Mouse (Mus musculus) intestine, embryonic 16.5 days (tissue): ENCODE measurements around the gene Rit1. TPM values are rescaled to one million over a fixed set of nuclear protein-coding genes. Genes with fewer than 3 reads are reported as not detected.
A peak's percentile ranks its signal among the peaks of the same experiment; 100 is the strongest.

Experiments used
- ATAC-seq: fragments of 200-750 bp; cut with Nextera tagmentation; 2 replicates; pipeline ENCODE4 v1.8.0; 2017; ENCODE audit warnings: moderate TSS enrichment, moderate library complexity
- H3K27ac ChIP-seq: fragments of 300-500 bp; sonication (generic); 2 replicates; pipeline ENCODE4 v1.5.1; 2014; ENCODE audit warnings: mild to moderate bottlenecking, low read length
- H3K27me3 ChIP-seq: fragments of 300-500 bp; sonication (generic); replicated peaks from 2 replicates; pipeline ENCODE4 v1.6.1; 2014; ENCODE audit warnings: low read length, control low read depth, mixed read lengths; ENCODE audit not compliant: control insufficient read depth, insufficient read depth
- H3K36me3 ChIP-seq: fragments of 300-500 bp; sonication (generic); 2 replicates; pipeline ENCODE4 v1.6.1; 2014; ENCODE audit warnings: low read length, control low read depth; ENCODE audit not compliant: control insufficient read depth, insufficient read depth
- H3K4me1 ChIP-seq: fragments of 300-500 bp; sonication (generic); 2 replicates; pipeline ENCODE4 v1.6.1; 2014; ENCODE audit warnings: low read length, control low read depth, mixed read lengths; ENCODE audit not compliant: control insufficient read depth, insufficient read depth
- H3K4me2 ChIP-seq: fragments of 300-500 bp; sonication (generic); 2 replicates; pipeline ENCODE4 v1.6.1; 2014; ENCODE audit warnings: low read depth, low read length, control low read depth
- H3K4me3 ChIP-seq: fragments of 300-500 bp; sonication (generic); 2 replicates; pipeline ENCODE4 v1.5.1; 2014; ENCODE audit warnings: mild to moderate bottlenecking, low read length
- H3K9ac ChIP-seq: fragments of 300-500 bp; sonication (generic); 2 replicates; pipeline ENCODE4 v1.6.1; 2014; ENCODE audit warnings: low read depth, low read length
- H3K9me3 ChIP-seq: fragments of 300-500 bp; sonication (generic); 2 replicates; pipeline ENCODE4 v1.6.1; 2016; ENCODE audit warnings: low read length, control low read depth; ENCODE audit not compliant: control insufficient read depth
- WGBS: fragments of 180-500 bp; shearing (Covaris S2); extraction: QIAGEN DNeasy Blood & Tissue Kit; methylation state at CpG from one replicate; pipeline ENCODE4 v1.1.7; 2014; 5-methylcytosine and 5-hydroxymethylcytosine counted together
- polyA plus RNA-seq: library from polyadenylated mRNA; unstranded; fragments of >200 nt; fragmentation: Nextera tagmentation; extraction: Ambion mirVana; gene quantifications from 2 replicates; pipeline ENCODE4 v1.2.1, GENCODE M21; 2015

Rit1 gene
- polyA plus RNA-seq, 1 experiment from 2014 or later: 50.3 TPM

DNA sequence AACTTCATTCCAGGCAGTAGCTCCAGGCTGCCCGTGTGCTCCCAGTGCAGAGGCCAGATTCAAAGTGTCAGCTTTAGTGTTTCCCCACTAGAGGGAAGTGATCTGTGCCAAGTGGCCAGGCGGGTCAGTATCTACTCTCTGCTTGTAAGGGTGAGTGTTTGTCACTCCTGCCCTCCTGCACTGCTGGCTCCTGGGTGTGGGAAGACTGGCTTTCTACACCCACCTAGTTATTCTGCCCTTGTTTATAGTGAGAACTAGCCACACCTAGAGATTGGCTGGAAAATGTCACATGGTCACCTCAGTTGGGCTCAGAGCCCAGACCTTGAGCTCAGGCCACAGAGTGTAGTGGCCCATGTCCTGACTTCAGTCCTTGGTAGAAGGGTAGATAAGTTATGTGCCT, 2.5 kb downstream of the Rit1 start:
- Histone ChIP-seq H3K27ac (peak overlapping the region; percentile 19), H3K4me3 (no peak overlapping the region)
- ATAC-seq: peak; percentile 27

DNA sequence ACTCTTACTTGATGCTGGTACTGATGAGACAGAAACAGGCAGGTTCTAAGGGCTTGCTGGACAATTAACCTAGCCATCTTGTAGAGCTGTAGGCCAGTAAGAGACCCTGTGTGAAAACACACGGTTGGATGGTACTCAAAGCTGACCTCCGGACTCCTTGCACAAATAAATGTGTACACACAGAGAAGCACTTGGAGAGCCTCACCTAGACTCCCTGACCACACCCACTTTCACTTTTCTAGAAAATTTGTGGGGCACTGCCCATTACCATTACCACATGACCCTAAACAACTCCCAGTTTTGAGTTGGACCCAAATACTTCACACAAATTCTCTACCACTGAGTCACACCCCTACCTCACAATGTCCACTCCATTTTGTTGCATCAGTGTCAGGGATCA, 19.9 kb downstream of the Rit1 start:
- H3K4me3 ChIP-seq: no peak overlapping the region
- no peaks in the 10 kb centered on the region for H3K9me3 ChIP-seq
- no peaks in the 10 kb centered on the region for H3K4me1 ChIP-seq
- H3K4me2 ChIP-seq: no peak overlapping the region
- H3K27ac ChIP-seq: no peak overlapping the region
- no peaks in the 10 kb centered on the region for H3K27me3 ChIP-seq
- no peak overlapping the region for H3K9ac ChIP-seq
- H3K36me3 ChIP-seq: 0 out of 2 replicates have a peak, but pooled peaks cover 2% of the 10 kb centered on the region
- WGBS: 67% methylated on average over 2 of the region's 2 CpGs
- ATAC-seq: peak; percentile 46; the same call in 1 of the 2 replicates

More for the DNA sequence above, 2.5 kb downstream of the Rit1 start:
- Histone ChIP-seq H3K4me1 (peaks cover 14% of the 10 kb centered on the region), H3K36me3 (peaks cover 16% of the 10 kb centered on the region), H3K4me2 (no peak overlapping the region), H3K9me3 (no peaks in the 10 kb centered on the region), H3K9ac (no peak overlapping the region), H3K27me3 (no peaks in the 10 kb centered on the region)
- 72% methylated on average over 2 of the region's 2 CpGs for WGBS

DNA sequence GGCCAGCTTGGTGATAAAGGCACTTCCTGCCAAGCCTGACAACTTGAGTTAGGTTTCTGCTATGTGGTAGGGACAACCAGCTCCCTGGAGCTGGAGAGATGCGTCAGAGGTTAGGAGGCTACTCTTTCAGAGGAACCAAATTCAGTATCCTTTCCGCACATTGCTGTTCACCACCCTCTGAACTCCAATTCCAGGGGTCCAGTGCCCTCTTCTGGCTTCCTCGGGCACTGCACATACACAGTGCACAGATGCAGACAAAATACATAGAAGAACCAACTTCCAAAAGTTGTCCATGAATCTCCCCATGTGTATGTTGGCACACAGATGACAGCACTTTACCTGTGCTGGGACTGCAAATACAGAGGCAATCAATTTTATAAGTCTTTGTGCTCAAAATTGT, 22.0 kb downstream of the Rit1 start:
- Histone ChIP-seq H3K4me2 (no peak overlapping the region), H3K27ac (no peak overlapping the region), H3K9ac (no peak overlapping the region), H3K4me1 (no peaks in the 10 kb centered on the region), H3K9me3 (no peaks in the 10 kb centered on the region), H3K4me3 (no peak overlapping the region), H3K27me3 (no peaks in the 10 kb centered on the region), H3K36me3 (no peaks in the 10 kb centered on the region)
- 53% methylated on average over 3 of the region's 3 CpGs for WGBS
- no peak for ATAC-seq

DNA sequence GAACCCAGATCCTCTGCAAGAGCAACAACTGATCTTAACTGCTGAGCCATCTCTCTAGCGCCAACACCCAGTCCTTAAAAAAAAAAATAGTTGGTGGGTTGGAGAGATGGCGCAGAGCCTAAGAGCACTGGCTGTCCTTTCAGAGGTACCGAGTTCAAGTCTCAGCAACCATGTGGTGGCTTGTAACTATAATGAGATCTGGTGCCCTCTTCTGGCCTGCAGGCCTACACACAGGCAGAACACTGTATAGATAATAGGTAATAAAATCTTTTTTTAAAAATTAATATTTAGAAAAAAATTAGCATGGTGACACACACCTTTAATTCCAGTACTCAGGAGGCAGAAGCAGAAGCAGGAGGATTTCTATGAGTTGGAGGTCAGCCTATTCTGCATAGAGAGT, 23.5 kb downstream of the Rit1 start:
- H3K27ac ChIP-seq: no peak overlapping the region
- no peak for ATAC-seq
- H3K4me1 ChIP-seq: no peaks in the 10 kb centered on the region
- WGBS: 97% methylated on average over 3 of the region's 3 CpGs
- H3K27me3 ChIP-seq: no peaks in the 10 kb centered on the region
- no peaks in the 10 kb centered on the region for H3K9me3 ChIP-seq
- H3K4me2 ChIP-seq: no peak overlapping the region
- no peak overlapping the region for H3K9ac ChIP-seq
- no peak overlapping the region for H3K4me3 ChIP-seq
- H3K36me3 ChIP-seq: 0 out of 2 replicates have a peak, but pooled peaks cover under 1% of the 10 kb centered on the region

DNA sequence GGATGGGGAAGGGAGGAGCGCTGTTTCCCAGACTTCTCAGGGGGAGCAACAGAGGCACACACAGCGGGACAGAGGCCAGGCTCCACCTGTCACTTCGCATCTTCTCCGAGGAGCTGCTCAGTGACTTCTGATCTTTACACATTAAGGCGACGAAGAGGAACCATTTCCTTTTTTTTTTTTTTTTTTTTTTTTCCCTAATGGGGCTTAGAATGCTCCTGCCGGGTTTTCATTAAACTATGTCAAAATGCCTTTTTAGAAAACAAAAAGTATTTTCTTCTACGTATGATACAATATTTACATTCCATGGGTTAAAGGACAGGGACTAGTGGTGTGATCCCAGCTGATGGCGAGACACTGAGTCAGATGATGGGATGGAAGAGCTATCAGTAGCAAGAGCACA, 28.9 kb downstream of the Rit1 start:
- H3K27ac ChIP-seq: no peak overlapping the region
- ATAC-seq: no peak
- WGBS: 87% methylated on average over 9 of the region's 9 CpGs

DNA sequence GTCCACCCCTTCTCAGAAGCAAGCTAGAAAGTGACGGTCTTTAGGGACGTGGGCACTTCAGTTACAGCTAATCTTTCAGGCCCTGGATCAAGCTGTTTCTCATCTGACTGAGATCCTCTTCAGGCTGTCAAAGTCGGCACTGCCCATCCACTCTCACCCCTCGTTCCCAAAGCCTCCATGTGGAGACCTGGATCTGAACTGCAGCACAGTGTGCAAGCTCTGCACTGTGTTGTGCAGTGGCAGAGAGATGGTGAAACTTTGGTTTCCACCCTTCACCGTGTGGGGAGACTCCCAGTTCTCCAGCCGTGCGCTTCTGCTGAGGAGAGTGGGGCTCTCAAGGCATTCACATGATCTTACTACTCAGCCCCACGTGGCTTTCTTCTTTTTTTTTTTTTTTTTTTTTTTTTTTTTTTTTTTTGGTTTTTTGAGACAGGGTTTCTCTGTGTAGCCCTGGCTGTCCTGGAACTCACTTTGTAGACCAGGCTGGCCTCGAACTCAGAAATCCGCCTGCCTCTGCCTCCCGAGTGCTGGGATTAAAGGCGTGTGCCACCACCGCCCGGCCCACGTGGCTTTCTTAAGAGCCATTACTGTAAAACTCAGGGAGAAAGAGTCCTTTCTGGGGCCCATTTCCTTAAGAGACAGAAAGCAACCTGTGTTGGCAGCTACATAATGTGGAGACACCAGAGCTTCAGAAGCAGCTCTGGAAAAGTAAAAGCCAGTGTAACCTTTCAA, 29.7 kb downstream of the Rit1 start:
- no peak overlapping the region for H3K4me3 ChIP-seq
- no peak overlapping the region for H3K9ac ChIP-seq
- peaks cover 6% of the 10 kb centered on the region for H3K9me3 ChIP-seq
- H3K27me3 ChIP-seq: no peaks in the 10 kb centered on the region
- 0 out of 2 replicates have a peak, but pooled peaks cover 5% of the 10 kb centered on the region for H3K36me3 ChIP-seq
- no peaks in the 10 kb centered on the region for H3K4me1 ChIP-seq
- peak; percentile 22; the same call in 1 of the 2 replicates for ATAC-seq
- peak overlapping the region; percentile 86 for H3K27ac ChIP-seq
- H3K4me2 ChIP-seq: no peak overlapping the region
- WGBS: 81% methylated on average over 14 of the region's 15 CpGs

More for the DNA sequence above, 28.9 kb downstream of the Rit1 start:
- H3K9ac ChIP-seq: no peak overlapping the region
- no peaks in the 10 kb centered on the region for H3K4me1 ChIP-seq
- no peaks in the 10 kb centered on the region for H3K27me3 ChIP-seq
- peaks cover 6% of the 10 kb centered on the region for H3K9me3 ChIP-seq
- H3K4me2 ChIP-seq: no peak overlapping the region
- no peak overlapping the region for H3K4me3 ChIP-seq
- H3K36me3 ChIP-seq: 0 out of 2 replicates have a peak, but pooled peaks cover 5% of the 10 kb centered on the region

DNA sequence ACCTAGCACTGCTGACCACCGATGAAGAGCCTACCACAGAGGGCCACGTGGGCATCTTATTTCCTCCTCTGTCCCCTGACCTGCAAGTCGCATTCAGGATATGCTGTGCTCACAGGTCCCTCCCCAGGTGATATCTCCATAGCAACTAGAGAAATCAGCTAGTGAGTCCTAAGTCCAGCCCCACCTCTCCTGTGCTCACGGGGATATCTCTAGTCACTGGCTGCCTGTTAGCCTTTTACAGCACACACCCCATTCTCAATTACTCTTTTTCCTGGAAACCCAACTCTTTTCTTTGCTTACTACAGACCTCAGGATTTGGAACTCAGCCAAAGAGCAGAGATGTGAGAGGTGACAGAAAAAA, 30.2 kb downstream of the Rit1 start:
- no peak overlapping the region for H3K4me2 ChIP-seq
- H3K4me3 ChIP-seq: no peak overlapping the region
- H3K4me1 ChIP-seq: no peaks in the 10 kb centered on the region
- H3K27me3 ChIP-seq: no peaks in the 10 kb centered on the region
- H3K27ac ChIP-seq: peak overlapping the region; percentile 86
- peaks cover 6% of the 10 kb centered on the region for H3K9me3 ChIP-seq
- no peak overlapping the region for H3K9ac ChIP-seq
- 67% methylated on average over 4 of the region's 4 CpGs for WGBS
- H3K36me3 ChIP-seq: 0 out of 2 replicates have a peak, but pooled peaks cover 5% of the 10 kb centered on the region
- peak; percentile 98 for ATAC-seq

DNA sequence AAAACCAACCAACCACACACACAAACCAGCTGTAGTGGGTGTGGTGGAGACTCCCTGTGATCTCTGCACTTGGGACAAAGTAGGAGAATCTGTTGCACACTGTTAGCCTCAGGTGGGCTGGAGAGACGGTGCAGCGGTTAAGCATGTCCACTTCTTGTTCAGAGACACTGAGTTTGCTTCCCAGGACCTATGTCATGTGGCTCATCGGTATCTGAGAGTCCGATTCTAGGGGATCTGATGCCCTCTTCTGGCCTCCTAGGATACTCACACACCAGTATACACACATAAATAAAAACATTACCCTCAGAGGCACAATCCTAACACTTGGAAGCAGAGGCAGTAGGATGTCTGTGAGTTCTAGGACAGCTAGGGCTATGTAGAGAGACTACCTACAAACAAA, 37.6 kb downstream of the Rit1 start:
- 65% methylated on average over 4 of the region's 4 CpGs for WGBS
- H3K4me3 ChIP-seq: no peak overlapping the region
- no peak overlapping the region for H3K9ac ChIP-seq
- H3K36me3 ChIP-seq: no peaks in the 10 kb centered on the region
- no peaks in the 10 kb centered on the region for H3K27me3 ChIP-seq
- H3K27ac ChIP-seq: no peak overlapping the region
- ATAC-seq: 0 out of 2 replicates have a peak, but pooled peaks have one; percentile 57
- H3K9me3 ChIP-seq: no peaks in the 10 kb centered on the region
- H3K4me2 ChIP-seq: no peak overlapping the region
- H3K4me1 ChIP-seq: peaks cover 15% of the 10 kb centered on the region

DNA sequence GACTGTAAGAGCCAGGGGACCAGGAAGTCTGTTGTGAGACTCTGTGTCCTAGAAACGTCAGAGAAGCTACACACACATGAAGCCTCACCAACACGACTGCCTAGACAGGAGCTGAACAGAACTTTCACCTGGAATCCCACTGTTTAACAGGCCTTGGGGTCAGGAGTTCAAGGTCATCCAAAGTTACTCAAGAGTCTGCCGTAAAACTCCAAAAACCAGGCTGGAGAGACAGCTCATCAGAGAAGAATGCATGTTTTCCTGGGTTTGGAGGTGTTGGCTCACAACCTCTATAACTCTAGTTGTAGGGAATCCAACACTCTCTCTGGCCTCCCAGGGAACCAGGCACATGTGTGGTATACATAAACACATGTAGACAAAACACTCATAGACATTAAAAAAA, 38.9 kb downstream of the Rit1 start:
- no peaks in the 10 kb centered on the region for H3K9me3 ChIP-seq
- H3K36me3 ChIP-seq: no peaks in the 10 kb centered on the region
- ATAC-seq: no peak
- no peaks in the 10 kb centered on the region for H3K27me3 ChIP-seq
- peaks cover 15% of the 10 kb centered on the region for H3K4me1 ChIP-seq
- no peak overlapping the region for H3K4me3 ChIP-seq
- 0 out of 2 replicates have a peak overlapping the region, but pooled peaks have one; percentile 4 for H3K27ac ChIP-seq
- 30% methylated on average over 3 of the region's 3 CpGs for WGBS
- H3K4me2 ChIP-seq: no peak overlapping the region
- H3K9ac ChIP-seq: no peak overlapping the region
